Mouse (Mus musculus) Muller cell, postnatal 12 days (primary cell): ENCODE measurements around the gene Cbln3.

Source experiments
- DNase-seq: peaks from one replicate; pipeline ENCODE4 v3.0.0-alpha.2; 2015; ENCODE audit errors: inconsistent ontology term

The Cbln3 gene

GRCm38 (mm10) chr14:55879623-55880022, 4.6 kb downstream of the Cbln3 start:
- peak; percentile 75 for DNase-seq

- DNase-seq, result no peak
Measured at GRCm38 (mm10) chr14:55878316-55878940, 5.8 kb downstream of the Cbln3 start.

DNA sequence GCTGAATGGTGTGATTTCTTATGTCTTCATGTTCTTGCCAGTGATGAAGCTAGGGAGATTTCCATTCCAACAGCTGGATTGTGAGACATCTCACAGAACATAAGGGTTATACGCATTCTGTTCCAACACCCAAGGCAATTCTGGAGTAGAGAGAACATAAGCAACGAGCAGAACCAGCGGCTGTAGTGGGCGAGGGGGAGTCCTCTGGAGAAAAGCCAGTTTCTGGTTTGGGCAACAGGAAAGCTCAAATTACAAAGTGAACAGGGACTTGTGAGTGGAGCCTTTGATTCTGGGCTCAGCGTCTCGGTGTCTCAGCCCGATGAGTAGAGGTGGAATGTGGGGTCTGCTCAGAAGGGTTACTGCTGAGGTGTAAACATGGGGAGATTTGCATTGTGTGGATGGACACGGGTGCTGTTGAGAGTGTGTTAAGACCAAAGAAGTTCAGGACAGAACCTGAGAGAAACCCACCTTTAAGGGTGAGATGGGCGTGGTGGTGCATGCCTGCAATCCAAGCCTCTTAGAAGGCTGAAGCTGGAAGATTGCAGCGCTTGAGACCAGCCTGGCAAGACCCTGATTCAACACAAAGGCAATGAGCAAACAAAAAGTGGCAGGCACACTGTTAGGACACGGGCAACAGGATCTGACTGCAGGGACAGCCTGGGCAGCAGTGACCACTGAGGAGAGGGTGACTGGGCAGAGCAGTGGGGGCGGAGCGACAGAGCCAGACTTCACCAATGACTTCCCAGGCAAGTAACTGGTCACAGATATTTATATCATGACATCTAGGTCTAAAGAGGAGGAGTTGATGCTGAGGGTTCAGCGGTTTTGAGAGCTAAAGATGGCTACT, 6.5 kb downstream of the Cbln3 start:
- DNase-seq, result no peak

- DNase-seq, result peak; percentile 70
Measured at GRCm38 (mm10) chr14:55873714-55874683, 10.2 kb downstream of the Cbln3 start.

DNA sequence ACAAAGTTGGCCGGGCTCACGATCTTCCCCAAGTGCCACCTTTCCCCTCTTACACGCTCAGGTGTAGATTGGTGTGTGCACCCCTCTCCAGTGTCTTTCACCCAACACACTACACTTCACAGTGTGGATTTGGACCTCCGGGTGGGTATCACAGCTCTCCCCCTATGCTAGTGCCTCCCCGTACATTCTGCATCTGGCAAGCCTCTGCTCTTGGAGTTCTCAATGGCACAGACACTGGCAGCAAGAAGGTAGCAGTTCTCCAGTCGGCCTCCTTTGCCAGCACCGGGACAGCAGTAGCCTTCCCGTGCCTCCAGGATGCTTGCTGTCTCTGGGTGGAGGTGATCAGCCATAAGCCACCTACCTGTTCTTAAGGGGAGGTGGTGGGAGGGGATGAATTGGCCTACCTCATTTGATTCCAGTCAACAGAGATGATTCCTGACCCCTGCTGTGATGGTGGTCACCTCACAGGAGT, 10.9 kb downstream of the Cbln3 start:
- DNase-seq, result no peak

- DNase-seq, result no peak
Measured at GRCm38 (mm10) chr14:55872551-55872950, 11.6 kb downstream of the Cbln3 start.

GRCm38 (mm10) chr14:55872039-55872438, 12.2 kb downstream of the Cbln3 start:
- DNase-seq, result no peak

DNA sequence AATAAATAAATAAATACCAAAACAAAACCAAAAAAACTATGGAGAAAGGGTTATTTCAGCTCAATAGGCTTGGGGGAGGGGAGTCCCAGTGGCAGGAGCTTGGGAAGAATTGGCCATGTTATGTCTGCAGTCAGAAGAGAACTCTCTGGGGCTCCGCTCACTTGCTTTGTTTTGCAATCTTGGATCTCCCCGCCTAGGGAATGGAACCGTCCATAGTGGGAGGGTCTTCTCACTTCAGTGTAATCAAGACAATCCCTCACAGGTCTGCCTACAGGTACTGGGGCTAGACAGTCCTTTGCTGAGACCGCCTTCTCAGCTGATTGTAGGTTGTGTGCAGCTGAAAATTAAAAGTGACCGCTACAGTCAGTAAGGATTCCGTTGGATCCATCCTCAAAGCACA, 14.7 kb downstream of the Cbln3 start:
- no peak for DNase-seq

- no peak for DNase-seq
Measured at GRCm38 (mm10) chr14:55868230-55869026, 15.8 kb downstream of the Cbln3 start.

GRCm38 (mm10) chr14:55866962-55867361, 17.2 kb downstream of the Cbln3 start:
- DNase-seq, result no peak

GRCm38 (mm10) chr14:55863773-55864172, 20.4 kb downstream of the Cbln3 start:
- peak; percentile 53 for DNase-seq

- DNase-seq, result no peak
Measured at GRCm38 (mm10) chr14:55862970-55863369, 21.2 kb downstream of the Cbln3 start.

DNA sequence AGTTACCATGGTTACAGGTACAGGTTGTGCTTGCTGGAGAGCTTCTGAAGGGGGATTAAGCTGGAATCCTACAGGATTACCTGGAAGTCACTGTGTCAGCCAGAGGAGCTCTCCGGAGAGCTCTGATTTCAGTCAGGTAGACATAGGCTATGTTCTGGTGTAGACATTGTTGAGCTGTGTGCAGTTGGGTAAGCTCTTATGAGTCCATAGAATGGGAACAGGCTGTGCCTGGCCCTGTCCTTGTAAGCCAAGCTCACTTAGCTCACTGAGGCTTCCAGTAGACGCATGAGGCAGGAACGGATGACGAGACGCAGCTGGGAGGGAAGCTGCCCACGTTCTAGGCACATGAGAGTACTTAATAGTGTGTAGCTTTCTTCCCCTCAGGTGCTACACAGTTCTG, 22.0 kb downstream of the Cbln3 start:
- DNase-seq, result no peak

GRCm38 (mm10) chr14:55857588-55857987, 26.6 kb downstream of the Cbln3 start:
- no peak for DNase-seq

DNA sequence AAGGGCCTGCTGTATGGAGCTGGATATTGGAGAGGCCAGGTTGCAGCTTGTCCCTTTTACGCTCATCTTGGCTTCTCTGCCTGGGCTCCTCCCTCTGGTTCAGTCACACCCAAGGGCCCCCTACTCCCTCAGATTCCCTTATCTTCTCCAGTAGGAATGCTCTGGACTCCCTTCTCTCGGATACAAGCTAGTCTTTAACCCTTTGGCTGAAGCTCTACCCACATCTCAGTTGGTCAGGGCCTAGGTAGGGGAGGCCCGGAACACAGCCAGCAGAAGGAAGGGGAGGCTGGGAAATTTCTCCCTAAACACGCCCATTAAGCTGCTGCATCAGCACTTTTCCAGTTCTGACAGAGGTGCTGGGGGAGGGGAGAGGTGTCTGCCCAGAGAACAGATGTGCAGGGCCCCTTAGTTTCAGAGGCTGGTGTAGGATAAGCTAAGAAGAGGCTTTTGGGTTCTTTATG, 29.1 kb downstream of the Cbln3 start:
- peak; percentile 52 for DNase-seq

GRCm38 (mm10) chr14:55854406-55855100, 29.6 kb downstream of the Cbln3 start:
- peak; percentile 41 for DNase-seq

- DNase-seq, result peak; percentile 63
Measured at GRCm38 (mm10) chr14:55853621-55854285, 30.4 kb downstream of the Cbln3 start, which contains the start of gene Nynrin. Gene Nynrin (plus strand): TSS chr14:55854010.

- peak; percentile 12 for DNase-seq
Measured at GRCm38 (mm10) chr14:55852646-55853551, 31.3 kb downstream of the Cbln3 start.

DNA sequence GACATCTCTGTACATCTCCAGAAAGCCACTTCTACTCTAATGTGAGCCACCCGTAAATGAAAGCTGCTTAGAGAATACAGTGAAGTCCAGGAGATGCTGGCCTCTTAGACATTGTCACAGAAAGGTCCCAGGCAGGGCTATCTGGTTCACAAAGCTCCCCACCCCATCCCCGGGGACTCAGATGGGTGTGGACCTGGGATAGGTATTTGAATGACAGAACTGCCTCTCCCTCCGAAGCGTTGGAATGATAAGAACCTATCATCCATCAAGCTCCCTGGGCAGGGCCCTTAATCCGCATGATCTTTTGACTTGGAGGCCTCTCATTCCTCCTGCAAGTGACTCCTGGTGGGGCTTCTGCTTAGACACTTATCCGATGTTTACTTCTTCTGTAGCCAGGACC, 33.3 kb downstream of the Cbln3 start:
- DNase-seq, result no peak
